Mouse (Mus musculus): ENCODE results near the gene Mgat3. TPM values are rescaled to one million over a fixed set of nuclear protein-coding genes. Genes with fewer than 3 reads are reported as not detected.

The Mgat3 gene
- polyA plus RNA-seq (2014; fragmentation: Nextera tagmentation; extraction: Ambion mirVana): 24.2 and 25.7 TPM in 2 replicates

DNA sequence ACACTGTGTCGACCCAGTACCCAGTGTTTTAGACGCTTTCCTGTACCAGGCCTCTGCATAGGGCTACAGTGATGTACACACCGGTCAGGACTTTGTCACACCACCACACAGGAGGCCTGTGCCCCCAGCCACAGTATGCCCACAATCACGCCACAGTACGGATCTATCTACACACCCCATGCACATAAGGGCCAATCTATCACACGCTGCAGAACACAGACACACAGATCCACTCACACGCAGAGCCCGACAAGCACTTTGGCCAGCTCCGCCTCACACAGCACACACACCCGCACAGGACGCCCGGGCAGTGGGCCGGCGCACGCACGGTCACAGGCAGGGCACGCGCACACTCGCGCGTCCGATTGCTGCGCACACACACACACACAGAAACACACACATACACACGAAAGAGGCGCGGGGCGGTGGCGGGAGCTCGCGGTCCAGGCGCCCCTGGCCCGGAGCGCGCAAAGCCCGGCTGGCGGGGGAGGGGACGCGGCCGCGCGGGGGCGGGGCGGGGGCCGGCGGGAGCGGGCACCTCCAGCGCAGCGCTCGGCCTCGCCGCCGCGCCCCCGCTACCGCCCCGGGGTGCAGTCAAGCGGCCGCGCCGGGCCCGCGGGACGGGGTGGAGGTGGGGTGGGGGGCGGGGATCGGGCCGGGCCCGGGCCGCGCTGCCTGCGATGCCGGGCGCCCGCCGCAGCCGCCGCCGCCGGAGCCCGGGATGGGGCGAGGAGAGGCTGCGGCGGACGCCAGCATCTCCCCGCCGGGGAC, at the start of gene Mgat3:
Mgat3 (plus strand) TSS at position 721 of the 771 bp plus-strand sequence.
- Histone ChIP-seq H3K4me1 (ENCODE audit: control insufficient read depth, insufficient read depth, low read length) (peaks cover 20% of the 10 kb centered on the region), H3K27me3 (ENCODE audit: control insufficient read depth, insufficient read depth, low read length) (peaks cover 6% of the 10 kb centered on the region; the same call in 1 of the 2 replicates), H3K36me3 (ENCODE audit: control insufficient read depth, insufficient read depth, low read length) (no peaks in the 10 kb centered on the region), H3K4me3 (ENCODE audit: low read depth, low read length) (peak within 1 kb of the TSS; percentile 95), H3K9ac (replicated peaks; ENCODE audit: low read depth, low read length) (peak within 1 kb of the TSS; percentile 98), H3K27ac (ENCODE audit: low read depth, low read length) (peak within 1 kb of the TSS; percentile 95), H3K9me3 (ENCODE audit: control insufficient read depth, low read length) (no peaks in the 10 kb centered on the region), H3K4me2 (ENCODE audit: low read depth, low read length) (peak within 1 kb of the TSS; percentile 66)
- WGBS: 3% methylated on average over 43 of the region's 85 CpGs
- peak; percentile 77 for ATAC-seq (ENCODE audit: low read depth)

DNA sequence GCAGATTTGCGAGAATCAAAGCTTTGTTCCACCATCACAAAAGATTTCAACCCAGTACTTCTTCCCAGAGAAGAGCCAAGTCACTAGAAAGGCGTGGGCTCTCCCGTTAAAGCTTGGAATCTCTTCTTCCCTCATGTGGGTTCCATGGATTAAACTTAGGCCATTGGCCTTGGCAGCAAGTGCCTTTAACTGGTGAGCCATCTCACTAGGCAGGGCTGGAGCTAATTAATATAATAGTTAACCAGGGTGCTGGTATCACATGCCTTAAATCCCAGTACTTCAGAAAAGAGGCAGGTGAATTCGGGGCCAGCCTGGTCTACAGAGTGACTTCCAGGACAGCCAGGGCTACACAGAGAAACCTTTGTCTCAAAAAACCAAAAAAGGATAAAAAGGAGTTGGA, 48.9 kb upstream of the Mgat3 start:
- no peak overlapping the region for H3K4me3 ChIP-seq (ENCODE audit: low read depth, low read length)
- H3K27ac ChIP-seq (ENCODE audit: low read depth, low read length): no peak overlapping the region
- no peaks in the 10 kb centered on the region for H3K4me1 ChIP-seq (ENCODE audit: control insufficient read depth, insufficient read depth, low read length)
- no peak for ATAC-seq (ENCODE audit: low read depth)
- H3K36me3 ChIP-seq (ENCODE audit: control insufficient read depth, insufficient read depth, low read length): no peaks in the 10 kb centered on the region
- H3K9ac ChIP-seq (replicated peaks; ENCODE audit: low read depth, low read length): no peak overlapping the region
- H3K27me3 ChIP-seq (ENCODE audit: control insufficient read depth, insufficient read depth, low read length): no peaks in the 10 kb centered on the region
- WGBS: 83% methylated on average over 4 of the region's 4 CpGs
- H3K4me2 ChIP-seq (ENCODE audit: low read depth, low read length): no peak overlapping the region
- no peaks in the 10 kb centered on the region for H3K9me3 ChIP-seq (ENCODE audit: control insufficient read depth, low read length)

GRCm38 (mm10) chr15:80127191-80127590, 46.3 kb upstream of the Mgat3 start:
- H3K27ac ChIP-seq (ENCODE audit: low read depth, low read length): no peak overlapping the region
- no peaks in the 10 kb centered on the region for H3K4me1 ChIP-seq (ENCODE audit: control insufficient read depth, insufficient read depth, low read length)
- ATAC-seq (ENCODE audit: low read depth): no peak
- no peaks in the 10 kb centered on the region for H3K27me3 ChIP-seq (ENCODE audit: control insufficient read depth, insufficient read depth, low read length)
- no peak overlapping the region for H3K4me3 ChIP-seq (ENCODE audit: low read depth, low read length)
- WGBS: 75% methylated on average over 1 of the region's 1 CpGs
- H3K4me2 ChIP-seq (ENCODE audit: low read depth, low read length): no peak overlapping the region
- no peaks in the 10 kb centered on the region for H3K36me3 ChIP-seq (ENCODE audit: control insufficient read depth, insufficient read depth, low read length)
- H3K9ac ChIP-seq (replicated peaks; ENCODE audit: low read depth, low read length): no peak overlapping the region
- no peaks in the 10 kb centered on the region for H3K9me3 ChIP-seq (ENCODE audit: control insufficient read depth, low read length)

- Histone ChIP-seq H3K27ac (ENCODE audit: low read depth, low read length) (no peak overlapping the region), H3K4me3 (ENCODE audit: low read depth, low read length) (no peak overlapping the region), H3K4me1 (ENCODE audit: control insufficient read depth, insufficient read depth, low read length) (0 out of 2 replicates have a peak, but pooled peaks cover 10% of the 10 kb centered on the region), H3K9ac (replicated peaks; ENCODE audit: low read depth, low read length) (no peak overlapping the region), H3K9me3 (ENCODE audit: control insufficient read depth, low read length) (no peaks in the 10 kb centered on the region), H3K27me3 (ENCODE audit: control insufficient read depth, insufficient read depth, low read length) (no peaks in the 10 kb centered on the region), H3K4me2 (ENCODE audit: low read depth, low read length) (no peak overlapping the region), H3K36me3 (ENCODE audit: control insufficient read depth, insufficient read depth, low read length) (no peaks in the 10 kb centered on the region)
- WGBS: 90% methylated on average over 6 of the region's 6 CpGs
- ATAC-seq (ENCODE audit: low read depth): no peak
Measured at GRCm38 (mm10) chr15:80129982-80130381, 43.5 kb upstream of the Mgat3 start.

- H3K4me1 ChIP-seq (ENCODE audit: control insufficient read depth, insufficient read depth, low read length): 0 out of 2 replicates have a peak, but pooled peaks cover 10% of the 10 kb centered on the region
- H3K4me2 ChIP-seq (ENCODE audit: low read depth, low read length): no peak overlapping the region
- no peaks in the 10 kb centered on the region for H3K27me3 ChIP-seq (ENCODE audit: control insufficient read depth, insufficient read depth, low read length)
- no peak overlapping the region for H3K9ac ChIP-seq (replicated peaks; ENCODE audit: low read depth, low read length)
- H3K27ac ChIP-seq (ENCODE audit: low read depth, low read length): no peak overlapping the region
- 92% methylated on average over 5 of the region's 5 CpGs for WGBS
- H3K4me3 ChIP-seq (ENCODE audit: low read depth, low read length): no peak overlapping the region
- H3K36me3 ChIP-seq (ENCODE audit: control insufficient read depth, insufficient read depth, low read length): no peaks in the 10 kb centered on the region
- no peaks in the 10 kb centered on the region for H3K9me3 ChIP-seq (ENCODE audit: control insufficient read depth, low read length)
- no peak for ATAC-seq (ENCODE audit: low read depth)
Measured at GRCm38 (mm10) chr15:80130689-80131088, 42.8 kb upstream of the Mgat3 start.

- no peak overlapping the region for H3K4me2 ChIP-seq (ENCODE audit: low read depth, low read length)
- no peaks in the 10 kb centered on the region for H3K27me3 ChIP-seq (ENCODE audit: control insufficient read depth, insufficient read depth, low read length)
- no peak for ATAC-seq (ENCODE audit: low read depth)
- 73% methylated on average over 6 of the region's 6 CpGs for WGBS
- H3K4me1 ChIP-seq (ENCODE audit: control insufficient read depth, insufficient read depth, low read length): 0 out of 2 replicates have a peak, but pooled peaks cover 10% of the 10 kb centered on the region
- no peaks in the 10 kb centered on the region for H3K36me3 ChIP-seq (ENCODE audit: control insufficient read depth, insufficient read depth, low read length)
- H3K27ac ChIP-seq (ENCODE audit: low read depth, low read length): no peak overlapping the region
- no peak overlapping the region for H3K9ac ChIP-seq (replicated peaks; ENCODE audit: low read depth, low read length)
- H3K9me3 ChIP-seq (ENCODE audit: control insufficient read depth, low read length): no peaks in the 10 kb centered on the region
- H3K4me3 ChIP-seq (ENCODE audit: low read depth, low read length): no peak overlapping the region
Measured at GRCm38 (mm10) chr15:80131421-80131820, 42.1 kb upstream of the Mgat3 start.

DNA sequence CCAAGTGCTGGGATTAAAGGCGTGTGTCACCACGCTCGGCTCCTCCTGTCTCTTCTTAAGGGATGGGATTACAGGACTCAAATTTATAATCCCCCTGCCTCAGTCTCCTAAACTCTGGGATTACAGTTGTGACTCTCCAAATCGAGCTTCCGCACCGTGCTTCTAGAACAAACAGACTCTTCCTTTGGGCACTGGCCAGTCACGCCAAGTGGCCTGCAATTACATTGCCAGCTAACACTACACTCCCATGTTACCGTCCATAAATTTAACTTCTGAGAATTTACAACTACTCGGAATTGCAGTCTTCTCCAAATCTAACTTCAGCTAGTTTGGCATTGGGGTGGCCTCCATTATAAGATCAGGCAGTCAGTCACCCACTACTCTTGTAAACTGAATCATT, 41.1 kb upstream of the Mgat3 start:
- no peak for ATAC-seq (ENCODE audit: low read depth)
- H3K9ac ChIP-seq (replicated peaks; ENCODE audit: low read depth, low read length): no peak overlapping the region
- H3K4me1 ChIP-seq (ENCODE audit: control insufficient read depth, insufficient read depth, low read length): 0 out of 2 replicates have a peak, but pooled peaks cover 10% of the 10 kb centered on the region
- H3K4me3 ChIP-seq (ENCODE audit: low read depth, low read length): no peak overlapping the region
- H3K36me3 ChIP-seq (ENCODE audit: control insufficient read depth, insufficient read depth, low read length): no peaks in the 10 kb centered on the region
- WGBS: 79% methylated on average over 9 of the region's 9 CpGs
- H3K4me2 ChIP-seq (ENCODE audit: low read depth, low read length): peak overlapping the region; percentile 51; the same call in 1 of the 2 replicates
- H3K27me3 ChIP-seq (ENCODE audit: control insufficient read depth, insufficient read depth, low read length): no peaks in the 10 kb centered on the region
- peak overlapping the region; percentile 98 for H3K27ac ChIP-seq (ENCODE audit: low read depth, low read length)
- no peaks in the 10 kb centered on the region for H3K9me3 ChIP-seq (ENCODE audit: control insufficient read depth, low read length)

DNA sequence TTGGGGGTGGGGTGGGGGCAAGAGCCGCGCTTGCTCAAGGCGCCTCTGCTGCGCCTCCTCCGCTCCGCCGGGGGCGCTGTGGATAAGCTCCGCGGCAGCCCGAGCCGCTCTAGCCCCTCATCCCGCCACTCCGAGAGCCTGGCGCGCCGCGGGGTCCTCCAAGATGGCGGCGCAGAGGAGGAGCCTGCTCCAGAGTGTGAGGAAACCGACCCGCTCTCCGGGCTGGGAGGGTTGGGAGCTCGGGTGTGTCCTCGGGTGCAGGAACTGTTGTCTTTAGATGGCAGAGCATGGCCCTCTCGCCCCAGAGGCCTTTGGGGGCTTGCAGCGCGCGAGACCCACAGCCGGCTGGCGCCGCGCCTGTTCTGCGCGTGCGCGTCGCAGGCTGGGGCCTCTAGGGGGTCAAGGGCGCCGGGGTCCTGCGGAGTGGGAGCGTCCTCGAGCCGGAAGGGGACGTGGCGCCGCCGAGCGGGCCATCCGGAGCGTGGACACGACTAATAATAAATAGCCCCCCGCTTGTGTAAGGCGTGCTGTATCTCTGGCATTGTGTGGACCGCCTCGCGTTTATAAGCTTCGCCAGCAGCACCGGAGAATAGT, 40.4 kb upstream of the Mgat3 start, which contains the start of gene Tab1:
Tab1 (plus strand) TSS at position 135 of the 594 bp plus-strand sequence.
- H3K9ac ChIP-seq (replicated peaks; ENCODE audit: low read depth, low read length): peak within 1 kb of the TSS; percentile 85
- H3K27me3 ChIP-seq (ENCODE audit: control insufficient read depth, insufficient read depth, low read length): no peaks in the 10 kb centered on the region
- H3K4me2 ChIP-seq (ENCODE audit: low read depth, low read length): peak within 1 kb of the TSS; percentile 51
- no peaks in the 10 kb centered on the region for H3K9me3 ChIP-seq (ENCODE audit: control insufficient read depth, low read length)
- peak within 1 kb of the TSS; percentile 98 for H3K27ac ChIP-seq (ENCODE audit: low read depth, low read length)
- H3K36me3 ChIP-seq (ENCODE audit: control insufficient read depth, insufficient read depth, low read length): no peaks in the 10 kb centered on the region
- H3K4me3 ChIP-seq (ENCODE audit: low read depth, low read length): peak within 1 kb of the TSS; percentile 70
- 0 out of 2 replicates have a peak, but pooled peaks cover 10% of the 10 kb centered on the region for H3K4me1 ChIP-seq (ENCODE audit: control insufficient read depth, insufficient read depth, low read length)
- peak; percentile 96 for ATAC-seq (ENCODE audit: low read depth)
- 1% methylated on average over 58 of the region's 59 CpGs for WGBS

Measured in neural tube, embryonic 14.5 days (tissue).